Mouse (Mus musculus): ENCODE measurements around the gene Hist1h4f.
"Not testable (repeated sequence)": the region's sequence is repeated elsewhere in the genome, so short reads cannot be mapped to it uniquely, and the experiment has no call there.

Gene Hist1h4f

GRCm38 (mm10) chr13:23576351-23576881 lies 25.0 kb upstream of the Hist1h4f start:
- DNase-seq (ENCODE audit: low read depth, low spot score): no peak

GRCm38 (mm10) chr13:23575864-23576313 lies 24.4 kb upstream of the Hist1h4f start:
- DNase-seq (ENCODE audit: low read depth, low spot score): not testable (repeated sequence)

- DNase-seq (ENCODE audit: low read depth, low spot score): no peak
Observed at GRCm38 (mm10) chr13:23575271-23575851, 23.9 kb upstream of the Hist1h4f start, which contains the start of gene Hist1h3d. Gene Hist1h3d (plus strand): TSS chr13:23575763.

GRCm38 (mm10) chr13:23574546-23575170 lies 23.2 kb upstream of the Hist1h4f start:
- DNase-seq (ENCODE audit: low read depth, low spot score): not testable (repeated sequence)

GRCm38 (mm10) chr13:23573898-23574524 lies 22.6 kb upstream of the Hist1h4f start, which contains the start of the genes Hist1h2bf and Hist1h2ad:
Gene Hist1h2bf (minus strand): TSS chr13:23574196.
Gene Hist1h2ad (plus strand): TSS chr13:23574381.
- DNase-seq (ENCODE audit: low read depth, low spot score): peak; percentile 91

GRCm38 (mm10) chr13:23573034-23573897 lies 21.8 kb upstream of the Hist1h4f start:
- not testable (repeated sequence) for DNase-seq (ENCODE audit: low read depth, low spot score)

- no peak for DNase-seq (ENCODE audit: low read depth, low spot score)
Observed at GRCm38 (mm10) chr13:23572218-23573033, 21.0 kb upstream of the Hist1h4f start.

- DNase-seq (ENCODE audit: low read depth, low spot score): not testable (repeated sequence)
Observed at GRCm38 (mm10) chr13:23571504-23572217, 20.2 kb upstream of the Hist1h4f start.

GRCm38 (mm10) chr13:23571022-23571503 lies 19.6 kb upstream of the Hist1h4f start, which contains the start of the genes Hist1h2ae and Hist1h2bg:
Gene Hist1h2ae (minus strand): TSS chr13:23571220.
Gene Hist1h2bg (plus strand): TSS chr13:23571396.
- DNase-seq (ENCODE audit: low read depth, low spot score): no peak

- not testable (repeated sequence) for DNase-seq (ENCODE audit: low read depth, low spot score)
Observed at GRCm38 (mm10) chr13:23570261-23571021, 19.0 kb upstream of the Hist1h4f start.

GRCm38 (mm10) chr13:23564482-23564881 lies 13.0 kb upstream of the Hist1h4f start:
- DNase-seq (ENCODE audit: low read depth, low spot score): no peak

- DNase-seq (ENCODE audit: low read depth, low spot score): no peak
Observed at GRCm38 (mm10) chr13:23562699-23563462, 11.4 kb upstream of the Hist1h4f start.

GRCm38 (mm10) chr13:23561883-23562659 lies 10.6 kb upstream of the Hist1h4f start, which contains the start of gene Hist1h3e:
Gene Hist1h3e (minus strand): TSS chr13:23562369.
- DNase-seq (ENCODE audit: low read depth, low spot score): peak; percentile 94

- DNase-seq (ENCODE audit: low read depth, low spot score): not testable (repeated sequence)
Observed at GRCm38 (mm10) chr13:23561531-23561882, 10.1 kb upstream of the Hist1h4f start.

GRCm38 (mm10) chr13:23560699-23561098 lies 9.3 kb upstream of the Hist1h4f start:
- DNase-seq (ENCODE audit: low read depth, low spot score): not testable (repeated sequence)

GRCm38 (mm10) chr13:23556906-23557305 lies 5.5 kb upstream of the Hist1h4f start:
- DNase-seq (ENCODE audit: low read depth, low spot score): no peak

- DNase-seq (ENCODE audit: low read depth, low spot score): no peak
Observed at GRCm38 (mm10) chr13:23555839-23556416, 4.5 kb upstream of the Hist1h4f start.
